Mouse (Mus musculus) myocyte (in vitro differentiated cells): ENCODE measurements around the gene Tuba1a. TPM values are rescaled to one million over a fixed set of nuclear protein-coding genes. Genes with fewer than 3 reads are reported as not detected.
A peak's percentile ranks its signal among the peaks of the same experiment; 100 is the strongest.

Experiments used
- H3K27me3 ChIP-seq: one replicate; pipeline ENCODE4 v1.6.1; 2011; ENCODE audit not compliant: control insufficient read depth, insufficient read depth, insufficient read length
- H3K36me3 ChIP-seq: one replicate; pipeline ENCODE4 v1.6.1; 2011; ENCODE audit not compliant: control insufficient read depth, insufficient read depth
- H3K4me2 ChIP-seq: one replicate; pipeline ENCODE4 v1.6.1; 2011; ENCODE audit warnings: low read depth, control low read depth
- H3K4me3 ChIP-seq: one replicate; pipeline ENCODE4 v1.5.1; 2011; ENCODE audit warnings: mild to moderate bottlenecking, control low read depth, moderate library complexity
- H3K79me2 ChIP-seq: one replicate; pipeline ENCODE4 v1.6.1; 2011; ENCODE audit not compliant: control insufficient read depth, insufficient read depth
- H3ac ChIP-seq: one replicate; pipeline ENCODE4 v1.6.1; 2011; ENCODE audit not compliant: control insufficient read depth, insufficient read length
- CEBPB ChIP-seq: IDR thresholded peaks from 2 replicates; pipeline ENCODE4 v1.6.1; 2011; ENCODE audit warnings: mild to moderate bottlenecking, moderate library complexity; ENCODE audit not compliant: poor library complexity, insufficient read depth, severe bottlenecking
- E2F4 ChIP-seq: IDR thresholded peaks from one replicate; pipeline ENCODE4 v1.6.1; 2011; ENCODE audit warnings: mild to moderate bottlenecking, control low read depth, moderate library complexity; ENCODE audit not compliant: insufficient read depth
- MAX ChIP-seq: IDR thresholded peaks from one replicate; pipeline ENCODE4 v1.6.1; 2011; ENCODE audit warnings: low read depth, mild to moderate bottlenecking, control low read depth
- MYOD1 ChIP-seq, 3 experiments: IDR thresholded peaks; one replicate each; pipeline ENCODE4 v1.6.1; 2011; ENCODE audit warnings: control low read depth in 2 of 3, low read depth in 2 of 3, mild to moderate bottlenecking in 2 of 3, moderate library complexity in 1 of 3; ENCODE audit not compliant: insufficient read length in 2 of 3, control insufficient read depth in 1 of 3
- MYOG ChIP-seq, 3 experiments: IDR thresholded peaks; one replicate each; pipeline ENCODE4 v1.6.1; 2011; ENCODE audit warnings: control low read depth in 2 of 3, low read depth in 2 of 3, mild to moderate bottlenecking in 2 of 3; ENCODE audit not compliant: insufficient read length in 2 of 3, control insufficient read depth in 1 of 3, insufficient read depth in 1 of 3
- POLR2A ChIP-seq: IDR thresholded peaks from one replicate; pipeline ENCODE4 v1.6.1; 2011; ENCODE audit warnings: low read depth, mild to moderate bottlenecking, control low read depth, moderate library complexity; ENCODE audit not compliant: insufficient read length
- POLR2AphosphoS2 ChIP-seq: IDR thresholded peaks from one replicate; pipeline ENCODE4 v1.6.1; 2011; ENCODE audit warnings: low read depth, control low read depth; ENCODE audit not compliant: insufficient read length
- REST ChIP-seq: IDR thresholded peaks from one replicate; pipeline ENCODE4 v1.6.1; 2011; ENCODE audit warnings: mild to moderate bottlenecking, control low read depth, moderate library complexity; ENCODE audit not compliant: insufficient read depth, insufficient read length
- SRF ChIP-seq: IDR thresholded peaks from one replicate; pipeline ENCODE4 v1.6.1; 2011; ENCODE audit warnings: low read depth; ENCODE audit not compliant: control insufficient read depth, insufficient read length
- TCF12 ChIP-seq: IDR thresholded peaks from one replicate; pipeline ENCODE4 v1.6.1; 2011; ENCODE audit warnings: mild to moderate bottlenecking, control low read depth; ENCODE audit not compliant: poor library complexity, insufficient read depth, severe bottlenecking
- TCF3 ChIP-seq: IDR thresholded peaks from one replicate; pipeline ENCODE4 v1.6.1; 2011; ENCODE audit warnings: low read depth, control low read depth; ENCODE audit not compliant: insufficient read length
- USF1 ChIP-seq: IDR thresholded peaks from one replicate; pipeline ENCODE4 v1.6.1; 2011; ENCODE audit warnings: low read depth, mild to moderate bottlenecking, control low read depth, moderate library complexity
- polyA plus RNA-seq: library from polyadenylated mRNA; unstranded; fragments of >200 nt; fragmentation: generic; extraction: Trizol; gene quantifications from one replicate; pipeline ENCODE4 v1.2.1, GENCODE M21; 2012; ENCODE audit warnings: missing spikeins

Tuba1a gene
- 3,074 TPM for polyA plus RNA-seq

DNA sequence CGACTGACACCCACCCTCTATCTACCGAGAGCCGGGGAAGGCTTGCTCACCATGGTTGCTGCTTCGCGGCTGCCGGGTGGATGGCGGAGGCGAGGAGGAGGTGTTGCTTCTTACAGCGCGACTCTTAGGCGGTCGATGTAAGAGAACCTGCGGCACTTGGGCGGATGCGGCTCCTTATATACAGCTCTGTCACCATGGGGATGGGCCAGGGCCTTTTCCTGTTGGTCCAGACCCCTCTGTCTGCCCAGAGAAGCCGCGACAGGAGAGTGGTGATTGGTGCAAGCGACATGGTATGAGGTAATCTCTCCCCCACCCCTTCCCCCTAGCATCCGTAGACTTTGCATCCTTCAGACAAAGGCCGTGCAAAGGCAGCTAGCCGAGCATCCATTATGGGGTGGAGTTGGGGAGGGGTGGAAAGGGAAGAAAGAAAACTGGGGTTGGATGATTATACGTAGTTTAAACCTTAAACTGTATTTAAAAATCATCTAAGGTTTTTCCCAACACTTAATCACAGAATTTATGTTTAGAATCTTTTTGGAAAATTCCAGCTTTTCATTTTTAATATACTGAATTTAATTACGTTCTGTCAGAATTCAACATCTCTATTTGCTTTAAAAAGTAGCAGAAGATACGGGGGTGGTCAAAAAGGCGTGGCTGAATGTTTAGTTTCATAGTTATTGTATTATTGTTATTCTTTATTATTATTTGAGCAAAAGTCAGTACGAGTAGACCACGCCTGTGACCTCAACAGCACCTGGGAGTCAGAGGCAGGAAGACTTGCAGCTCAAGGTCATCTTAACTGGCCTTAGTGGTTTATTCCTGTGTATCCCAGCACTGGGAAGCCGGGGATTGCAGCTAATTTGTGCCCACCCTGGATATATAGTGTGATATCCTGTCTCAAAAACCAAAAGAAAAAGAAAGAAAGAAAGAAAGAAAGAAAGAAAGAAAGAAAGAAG is at the start of gene Tuba1a, which contains the start of gene Gm49450:
Gene Tuba1a (minus strand): TSS at position 303 of the 956 bp plus-strand sequence.
Gene Gm49450 (minus strand): TSS at position 151 of the 956 bp plus-strand sequence.
- peaks cover 24% of the 10 kb centered on the region for H3K36me3 ChIP-seq
- H3K27me3 ChIP-seq = no peaks in the 10 kb centered on the region
- peak within 1 kb of the TSS; percentile 44 for H3ac ChIP-seq
- peak within 1 kb of the TSS; percentile 84 for H3K4me2 ChIP-seq
- peaks cover 24% of the 10 kb centered on the region for H3K79me2 ChIP-seq
- TF ChIP-seq MYOD1 (IDR thresholded peaks at IDR 0.05; ENCODE audit: control insufficient read depth in 1 of 3, insufficient read length in 2 of 3, low read depth in 2 of 3) (peak in 1 of 3 experiments; percentile 17), MYOG (IDR thresholded peaks at IDR 0.05; ENCODE audit: control insufficient read depth in 1 of 3, insufficient read depth in 1 of 3, insufficient read length in 2 of 3, low read depth in 2 of 3) (no peak), USF1 (no peak), TCF12 (no peak), SRF (peak; percentile 21), POLR2AphosphoS2 (peak; percentile 99), TCF3 (peak; percentile 15), E2F4 (no peak), MAX (no peak), CEBPB (0 out of 2 replicates have a peak, but pooled peaks have one; percentile 43), POLR2A (peak; percentile 95), REST (peak; percentile 45)
- peak within 1 kb of the TSS; percentile 97 for H3K4me3 ChIP-seq

DNA sequence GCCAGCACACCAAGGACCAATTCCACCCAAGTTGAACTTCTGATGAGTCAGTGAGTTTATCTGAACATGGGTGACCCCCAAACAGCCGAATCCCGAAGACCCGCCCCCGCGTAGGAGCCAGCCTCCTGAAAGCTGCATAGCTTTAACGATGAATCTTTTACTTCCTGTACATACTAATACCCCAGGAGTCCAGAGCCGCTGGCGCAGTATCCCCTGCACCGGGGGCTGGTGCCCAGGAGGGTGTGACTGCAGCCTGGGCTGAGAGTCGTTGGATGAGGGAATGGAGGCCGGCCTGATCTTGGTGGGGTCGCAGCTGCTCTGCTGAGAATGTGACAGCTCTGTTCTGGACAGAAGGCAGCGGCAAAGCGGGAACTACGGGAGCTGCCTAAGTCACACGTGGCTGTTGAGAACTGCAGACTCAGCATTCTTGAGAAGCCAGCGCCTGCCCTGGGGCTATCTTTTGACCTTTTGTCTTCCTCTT is 48.0 kb upstream of the Tuba1a start:
- TF ChIP-seq POLR2A = no peak
- TF ChIP-seq SRF = no peak
- TF ChIP-seq TCF12 = no peak
- no peak for TF ChIP-seq MYOG (IDR thresholded peaks at IDR 0.05; ENCODE audit: control insufficient read depth in 1 of 3, insufficient read depth in 1 of 3, insufficient read length in 2 of 3, low read depth in 2 of 3)
- no peak for TF ChIP-seq MYOD1 (IDR thresholded peaks at IDR 0.05; ENCODE audit: control insufficient read depth in 1 of 3, insufficient read length in 2 of 3, low read depth in 2 of 3)
- TF ChIP-seq MAX = no peak
- Histone ChIP-seq H3K36me3 (no peaks in the 10 kb centered on the region), H3K79me2 (no peaks in the 10 kb centered on the region), H3ac (no peak overlapping the region), H3K27me3 (no peaks in the 10 kb centered on the region), H3K4me2 (no peak overlapping the region), H3K4me3 (no peak overlapping the region)

DNA sequence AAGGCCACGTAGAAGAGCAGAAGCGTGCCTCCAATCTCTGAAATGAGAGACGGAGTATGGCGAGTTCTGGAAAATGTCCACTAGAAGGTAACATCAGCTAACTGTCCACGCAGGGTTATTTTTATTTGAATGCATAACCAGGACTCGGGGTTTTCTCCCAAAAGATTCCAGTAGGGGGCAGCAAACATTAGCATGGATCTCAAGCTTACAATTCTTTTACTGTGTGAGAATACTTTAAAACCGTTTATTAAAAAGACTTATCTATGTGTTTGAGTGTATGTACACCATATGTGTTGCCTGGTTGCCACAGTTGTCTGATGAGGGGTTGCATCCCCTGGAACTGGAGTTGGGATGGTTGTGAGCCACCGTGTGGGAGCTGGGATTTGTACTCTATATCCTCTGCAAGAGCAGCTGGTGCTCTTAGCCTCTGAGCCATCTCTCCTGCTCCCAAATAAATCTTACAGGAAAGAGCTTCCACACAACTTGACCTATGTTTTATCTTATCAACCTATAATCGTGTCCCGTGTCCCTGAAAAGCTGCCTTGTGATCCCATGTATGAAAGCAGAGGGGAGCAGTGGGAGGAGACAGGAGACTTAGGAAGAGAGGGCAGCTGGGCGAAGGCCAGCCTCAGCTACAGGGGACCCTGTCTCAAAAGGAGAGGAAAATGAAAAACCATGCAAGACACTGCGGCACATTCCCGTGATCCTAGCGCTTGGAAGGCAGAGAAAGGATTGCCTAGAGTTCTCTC is 47.2 kb upstream of the Tuba1a start:
- H3K4me2 ChIP-seq = peak overlapping the region; percentile 38
- H3K36me3 ChIP-seq = no peaks in the 10 kb centered on the region
- no peaks in the 10 kb centered on the region for H3K79me2 ChIP-seq
- H3ac ChIP-seq = no peak overlapping the region
- H3K27me3 ChIP-seq = no peaks in the 10 kb centered on the region
- TF ChIP-seq CEBPB = no peak
- no peak for TF ChIP-seq TCF3
- TF ChIP-seq MYOG (IDR thresholded peaks at IDR 0.05; ENCODE audit: control insufficient read depth in 1 of 3, insufficient read depth in 1 of 3, insufficient read length in 2 of 3, low read depth in 2 of 3) = no peak
- no peak for TF ChIP-seq E2F4
- TF ChIP-seq MYOD1 (IDR thresholded peaks at IDR 0.05; ENCODE audit: control insufficient read depth in 1 of 3, insufficient read length in 2 of 3, low read depth in 2 of 3) = no peak
- TF ChIP-seq MAX = no peak
- no peak overlapping the region for H3K4me3 ChIP-seq

DNA sequence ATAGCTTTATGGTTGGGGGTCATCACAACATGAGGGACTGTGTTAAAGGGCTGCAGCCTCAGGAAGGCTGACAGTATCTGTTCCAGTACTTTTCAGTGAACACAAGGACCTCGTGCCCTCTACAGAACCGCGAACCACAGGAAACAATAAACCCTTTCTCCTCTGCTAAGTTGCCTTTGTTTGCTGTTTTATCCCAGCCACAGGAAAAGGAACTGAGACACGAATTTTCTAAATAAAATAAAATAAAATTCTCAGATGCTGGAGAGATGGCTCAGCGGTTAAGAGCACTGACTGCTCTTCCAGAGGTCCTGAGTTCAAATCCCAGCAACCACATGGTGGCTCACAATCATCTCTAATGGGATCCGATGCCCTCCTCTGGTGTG is 45.3 kb upstream of the Tuba1a start:
- no peak for TF ChIP-seq USF1
- TF ChIP-seq TCF3 = no peak
- no peak for TF ChIP-seq SRF
- no peak for TF ChIP-seq E2F4
- no peak for TF ChIP-seq MAX
- TF ChIP-seq TCF12 = no peak
- no peaks in the 10 kb centered on the region for H3K79me2 ChIP-seq
- H3K4me2 ChIP-seq = no peak overlapping the region
- H3ac ChIP-seq = no peak overlapping the region
- H3K36me3 ChIP-seq = no peaks in the 10 kb centered on the region
- no peak overlapping the region for H3K4me3 ChIP-seq
- H3K27me3 ChIP-seq = no peaks in the 10 kb centered on the region
